Mouse (Mus musculus) heart, embryonic 13.5 days (tissue): ENCODE data around the gene Shbg. TPM values are rescaled to one million over a fixed set of nuclear protein-coding genes. Genes with fewer than 3 reads are reported as not detected.

ENCODE experiments used
- ATAC-seq: fragments of 200-750 bp; cut with Nextera tagmentation; 2 replicates; pipeline ENCODE4 v1.8.0; 2017; ENCODE audit warnings: moderate TSS enrichment; ENCODE audit not compliant: insufficient number of reproducible peaks, low FRiP score, low TSS enrichment; ENCODE audit errors: extremely low read depth
- H3K27ac ChIP-seq: fragments of 300-500 bp; sonication (generic); replicated peaks from 2 replicates; pipeline ENCODE4 v1.5.1; 2015; ENCODE audit warnings: moderate library complexity, mild to moderate bottlenecking, inconsistent platforms
- H3K27me3 ChIP-seq: fragments of 300-500 bp; sonication (generic); replicated peaks from 2 replicates; pipeline ENCODE4 v1.6.1; 2015; ENCODE audit warnings: mild to moderate bottlenecking, inconsistent platforms
- H3K36me3 ChIP-seq: fragments of 300-500 bp; sonication (generic); 2 replicates; pipeline ENCODE4 v1.6.1; 2015; ENCODE audit warnings: mild to moderate bottlenecking, inconsistent platforms
- H3K4me1 ChIP-seq: fragments of 300-500 bp; sonication (generic); 2 replicates; pipeline ENCODE4 v1.6.1; 2015; ENCODE audit warnings: inconsistent platforms
- H3K4me2 ChIP-seq: fragments of 300-500 bp; sonication (generic); 2 replicates; pipeline ENCODE4 v1.6.1; 2015; ENCODE audit warnings: inconsistent platforms, mild to moderate bottlenecking, moderate library complexity
- H3K4me3 ChIP-seq: fragments of 300-500 bp; sonication (generic); 2 replicates; pipeline ENCODE4 v1.5.1; 2015; ENCODE audit warnings: moderate library complexity, mild to moderate bottlenecking, inconsistent platforms
- H3K9ac ChIP-seq: fragments of 300-500 bp; sonication (generic); 2 replicates; pipeline ENCODE4 v1.6.1; 2015; ENCODE audit warnings: inconsistent platforms, mild to moderate bottlenecking, moderate library complexity
- H3K9me3 ChIP-seq: fragments of 300-500 bp; sonication (generic); 2 replicates; pipeline ENCODE4 v1.6.1; 2016; ENCODE audit warnings: inconsistent platforms
- WGBS: fragments of 180-500 bp; shearing (Covaris S2); methylation state at CpG from one replicate; pipeline ENCODE4 v1.1.7; 2015; ENCODE audit warnings: mixed read lengths; 5-methylcytosine and 5-hydroxymethylcytosine counted together
- polyA plus RNA-seq: library from polyadenylated mRNA; unstranded; fragments of >200 nt; fragmentation: Nextera tagmentation; extraction: Ambion mirVana; gene quantifications from 2 replicates; pipeline ENCODE4 v1.2.1, GENCODE M21; 2015

Shbg gene
- polyA plus RNA-seq, 1 experiment from 2014 or later, result 0.23 TPM

DNA sequence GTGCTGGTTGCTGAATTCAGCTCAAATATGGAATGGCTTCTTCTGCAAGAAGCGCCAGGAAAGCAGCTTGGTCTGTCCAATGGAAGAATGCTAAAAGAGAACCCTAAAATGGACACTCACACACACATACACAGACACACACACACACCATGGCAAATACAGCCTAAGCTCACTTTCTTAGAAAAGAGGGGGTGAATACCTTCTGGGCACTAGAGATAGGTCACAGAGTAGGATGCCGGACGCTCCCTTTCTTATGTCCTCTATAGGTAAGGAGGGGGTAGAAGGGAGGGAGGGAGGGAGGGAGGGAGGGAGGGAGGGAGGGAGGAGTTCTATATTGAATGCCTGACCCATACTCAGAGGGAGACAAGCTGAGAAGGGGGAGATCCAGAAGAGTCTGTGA is 9.2 kb downstream of the Shbg start:
- ATAC-seq, result no peak
- Histone ChIP-seq H3K4me2 (no peak overlapping the region), H3K36me3 (no peaks in the 10 kb centered on the region), H3K27me3 (no peaks in the 10 kb centered on the region), H3K27ac (no peak overlapping the region), H3K4me3 (no peak overlapping the region), H3K9ac (no peak overlapping the region), H3K9me3 (no peaks in the 10 kb centered on the region), H3K4me1 (peaks cover 32% of the 10 kb centered on the region)
- 73% methylated on average over 3 of the region's 3 CpGs for WGBS

DNA sequence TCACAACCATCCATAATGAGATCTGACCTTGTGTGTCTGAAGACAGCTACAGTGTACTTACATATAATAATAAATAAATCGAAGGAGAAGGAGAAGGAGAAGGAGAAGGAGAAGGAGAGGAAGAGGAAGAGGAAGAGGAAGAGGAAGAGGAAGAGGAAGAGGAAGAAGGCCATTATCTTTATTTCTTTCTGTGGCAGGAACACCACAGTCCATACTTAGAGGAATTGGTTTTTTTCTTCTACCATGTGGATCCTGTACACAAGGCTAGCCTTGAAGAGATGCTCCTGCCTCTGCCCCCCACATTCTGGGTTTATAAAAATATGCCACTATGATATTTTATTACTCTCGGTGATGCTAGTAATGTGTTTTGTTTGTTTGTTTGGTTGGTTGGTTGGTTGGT is 10.9 kb downstream of the Shbg start:
- WGBS, result 76% methylated on average over 2 of the region's 2 CpGs
- no peak overlapping the region for H3K4me2 ChIP-seq

DNA sequence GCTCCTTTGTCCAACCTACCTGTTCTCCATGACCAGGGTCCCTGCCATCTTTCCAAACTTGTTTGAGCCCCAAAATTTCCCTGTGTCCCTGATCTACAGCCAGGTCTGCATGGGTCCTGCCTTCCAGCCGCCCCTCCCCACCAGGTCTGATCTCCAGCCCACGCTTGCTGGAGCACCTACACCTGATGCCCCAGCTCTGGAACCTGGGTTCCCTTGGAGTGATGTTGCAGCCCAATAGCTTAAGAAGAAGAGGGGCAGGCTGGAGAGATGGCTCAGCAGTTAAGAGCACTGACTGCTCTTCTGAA is 11.3 kb downstream of the Shbg start:
- WGBS, result 67% methylated on average over 2 of the region's 2 CpGs
- Histone ChIP-seq H3K9ac (peak overlapping the region; percentile 75), H3K36me3 (peaks cover 3% of the 10 kb centered on the region; the same call in 1 of the 2 replicates), H3K9me3 (no peaks in the 10 kb centered on the region), H3K27ac (peak overlapping the region; percentile 50; the same call in 1 of the 2 replicates), H3K4me1 (peaks cover 49% of the 10 kb centered on the region), H3K4me2 (peak overlapping the region; percentile 99), H3K4me3 (peak overlapping the region; percentile 75), H3K27me3 (no peaks in the 10 kb centered on the region)
- no peak for ATAC-seq

More for the DNA sequence above, 10.9 kb downstream of the Shbg start:
- no peak overlapping the region for H3K27ac ChIP-seq
- no peaks in the 10 kb centered on the region for H3K9me3 ChIP-seq
- peaks cover 45% of the 10 kb centered on the region for H3K4me1 ChIP-seq
- no peak overlapping the region for H3K4me3 ChIP-seq
- peaks cover 3% of the 10 kb centered on the region; the same call in 1 of the 2 replicates for H3K36me3 ChIP-seq
- H3K9ac ChIP-seq, result no peak overlapping the region
- H3K27me3 ChIP-seq, result no peaks in the 10 kb centered on the region
- no peak for ATAC-seq

DNA sequence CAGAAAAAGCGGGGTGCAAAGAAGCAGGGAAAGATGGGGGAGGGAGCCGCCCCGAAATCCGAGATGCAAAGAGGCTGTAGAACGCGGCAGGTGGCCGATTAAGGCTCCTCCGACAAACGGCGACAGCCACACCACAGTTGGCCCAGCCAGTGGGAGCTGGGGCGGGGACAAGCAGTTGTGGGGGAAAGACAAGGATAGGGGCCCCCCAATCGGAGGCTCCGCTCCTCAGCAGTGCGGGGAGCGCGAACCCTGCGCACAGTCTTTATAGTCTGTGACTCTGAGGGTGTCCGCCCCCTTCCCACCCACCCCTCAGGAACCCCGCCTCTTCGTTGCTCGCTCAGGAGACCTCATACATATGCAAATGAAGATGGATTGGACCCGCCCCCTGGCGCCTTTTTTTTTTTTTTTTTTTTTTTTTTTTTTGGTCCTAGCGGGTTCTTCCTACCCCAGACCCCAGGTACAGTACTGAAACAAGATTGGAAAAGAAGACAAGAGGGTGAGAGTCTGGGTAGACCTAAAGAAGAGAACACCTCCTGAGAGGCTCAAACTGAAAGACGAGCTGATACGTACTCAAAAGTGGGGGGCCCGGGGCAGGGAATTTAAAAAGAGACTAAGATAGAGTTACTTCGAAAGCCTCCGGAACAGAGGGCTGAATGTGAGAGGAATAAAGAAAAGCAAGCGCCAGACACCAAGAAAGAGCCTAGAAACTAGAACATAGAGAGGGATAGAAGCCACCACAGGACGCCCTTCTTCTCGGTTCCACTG is 11.8 kb downstream of the Shbg start, which contains the start of gene Atp1b2:
Gene Atp1b2, minus strand, starts transcription at position 217 of the 765 bp plus-strand sequence.
- WGBS, result 2% methylated on average over 32 of the region's 32 CpGs
- peak within 1 kb of the TSS; percentile 99 for H3K4me2 ChIP-seq
- no peaks in the 10 kb centered on the region for H3K27me3 ChIP-seq
- peak within 1 kb of the TSS; percentile 75 for H3K4me3 ChIP-seq
- peaks cover 52% of the 10 kb centered on the region for H3K4me1 ChIP-seq
- peak within 1 kb of the TSS; percentile 84 for H3K27ac ChIP-seq
- peak within 1 kb of the TSS; percentile 92 for H3K9ac ChIP-seq
- H3K36me3 ChIP-seq, result peaks cover 3% of the 10 kb centered on the region; the same call in 1 of the 2 replicates
- ATAC-seq, result peak; percentile 82
- H3K9me3 ChIP-seq, result no peaks in the 10 kb centered on the region

DNA sequence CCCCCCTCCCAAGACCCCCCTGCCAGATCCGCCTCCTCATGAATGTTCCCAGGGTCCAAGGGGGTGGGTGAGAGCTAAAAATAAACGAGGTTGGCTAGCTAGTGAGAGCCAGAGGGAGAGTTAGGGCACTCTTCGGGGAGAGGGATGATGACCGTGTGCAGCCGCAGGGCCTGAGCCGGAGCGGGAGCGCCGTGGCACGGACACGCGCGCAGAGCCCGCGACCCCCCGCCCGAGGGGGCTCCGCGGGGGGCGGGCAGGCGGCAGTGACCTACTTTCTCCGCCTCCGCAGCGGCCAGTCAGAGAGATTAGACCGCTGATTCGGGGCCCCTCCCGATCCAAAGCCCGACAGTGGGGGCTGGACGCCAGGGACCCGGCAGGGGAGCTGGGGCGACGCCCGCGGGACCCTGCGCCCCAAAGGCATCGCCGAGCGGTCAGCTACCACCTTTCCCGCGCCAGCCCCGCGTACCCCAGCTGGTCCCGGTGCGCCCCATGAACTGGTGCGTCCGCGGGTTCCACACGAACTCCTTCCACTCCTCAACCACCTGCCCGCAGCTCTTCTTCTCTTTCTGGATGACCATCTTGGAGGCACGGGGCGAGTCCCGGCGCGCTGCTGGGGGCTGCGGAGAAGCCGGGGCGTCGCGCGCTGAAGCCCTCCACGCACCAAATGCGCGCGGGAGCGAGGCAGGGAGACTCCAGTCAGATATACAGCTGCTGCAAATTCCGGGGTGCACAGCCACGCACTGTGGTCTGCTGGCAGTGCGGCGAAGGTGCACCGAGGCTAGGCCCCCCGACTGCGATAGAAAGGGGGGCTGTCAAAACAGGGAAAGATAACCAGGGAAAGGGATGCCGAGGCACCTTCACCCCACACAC is 12.7 kb downstream of the Shbg start:
- WGBS, result under 1% methylated on average over 71 of the region's 73 CpGs

GRCm38 (mm10) chr11:69604347-69604746 is 13.4 kb downstream of the Shbg start:
- H3K27ac ChIP-seq, result peak overlapping the region; percentile 84
- 53% methylated on average over 3 of the region's 3 CpGs for WGBS
- no peaks in the 10 kb centered on the region for H3K9me3 ChIP-seq
- peak overlapping the region; percentile 99 for H3K4me2 ChIP-seq
- H3K27me3 ChIP-seq, result no peaks in the 10 kb centered on the region
- peak overlapping the region; percentile 92 for H3K9ac ChIP-seq
- H3K36me3 ChIP-seq, result peaks cover 3% of the 10 kb centered on the region; the same call in 1 of the 2 replicates
- no peak for ATAC-seq
- H3K4me1 ChIP-seq, result peaks cover 64% of the 10 kb centered on the region
- peak overlapping the region; percentile 75 for H3K4me3 ChIP-seq

More for the DNA sequence above, 12.7 kb downstream of the Shbg start:
- H3K4me3 ChIP-seq, result peak overlapping the region; percentile 75
- peak overlapping the region; percentile 84 for H3K27ac ChIP-seq
- H3K27me3 ChIP-seq, result no peaks in the 10 kb centered on the region
- peaks cover 57% of the 10 kb centered on the region for H3K4me1 ChIP-seq
- peak overlapping the region; percentile 99 for H3K4me2 ChIP-seq
- peak overlapping the region; percentile 92 for H3K9ac ChIP-seq
- peaks cover 3% of the 10 kb centered on the region; the same call in 1 of the 2 replicates for H3K36me3 ChIP-seq
- ATAC-seq, result no peak; the same call in 1 of the 2 replicates
- H3K9me3 ChIP-seq, result no peaks in the 10 kb centered on the region

- Histone ChIP-seq H3K4me1 (peaks cover 69% of the 10 kb centered on the region), H3K9me3 (no peaks in the 10 kb centered on the region), H3K27ac (peak overlapping the region; percentile 84), H3K4me2 (peak overlapping the region; percentile 99), H3K4me3 (no peak overlapping the region; the same call in 1 of the 2 replicates), H3K27me3 (no peaks in the 10 kb centered on the region), H3K36me3 (peaks cover 3% of the 10 kb centered on the region; the same call in 1 of the 2 replicates), H3K9ac (0 out of 2 replicates have a peak overlapping the region, but pooled peaks have one; percentile 92)
- WGBS, result 60% methylated on average over 8 of the region's 8 CpGs
- ATAC-seq, result no peak
Measured at GRCm38 (mm10) chr11:69603516-69603915, 14.2 kb downstream of the Shbg start.

GRCm38 (mm10) chr11:69601768-69602167 is 15.9 kb downstream of the Shbg start:
- Histone ChIP-seq H3K27me3 (no peaks in the 10 kb centered on the region), H3K4me1 (peaks cover 69% of the 10 kb centered on the region), H3K4me2 (no peak overlapping the region), H3K27ac (peak overlapping the region; percentile 85), H3K9ac (no peak overlapping the region), H3K9me3 (no peaks in the 10 kb centered on the region), H3K4me3 (no peak overlapping the region), H3K36me3 (peaks cover 3% of the 10 kb centered on the region; the same call in 1 of the 2 replicates)
- ATAC-seq, result no peak
- 32% methylated on average over 3 of the region's 3 CpGs for WGBS

- H3K4me1 ChIP-seq, result peaks cover 63% of the 10 kb centered on the region
- H3K4me2 ChIP-seq, result peak overlapping the region; percentile 47
- H3K36me3 ChIP-seq, result peaks cover 12% of the 10 kb centered on the region
- peak overlapping the region; percentile 45; the same call in 1 of the 2 replicates for H3K9ac ChIP-seq
- WGBS, result 10% methylated on average over 6 of the region's 6 CpGs
- no peaks in the 10 kb centered on the region for H3K9me3 ChIP-seq
- no peaks in the 10 kb centered on the region for H3K27me3 ChIP-seq
- peak overlapping the region; percentile 8; the same call in 1 of the 2 replicates for H3K4me3 ChIP-seq
- peak overlapping the region; percentile 85 for H3K27ac ChIP-seq
- ATAC-seq, result peak; percentile 39; the same call in 1 of the 2 replicates
Measured at GRCm38 (mm10) chr11:69600098-69600497, 17.6 kb downstream of the Shbg start.

- peaks cover 56% of the 10 kb centered on the region for H3K4me1 ChIP-seq
- H3K27ac ChIP-seq, result peak overlapping the region; percentile 85
- no peaks in the 10 kb centered on the region for H3K27me3 ChIP-seq
- peaks cover 18% of the 10 kb centered on the region for H3K36me3 ChIP-seq
- 16% methylated on average over 9 of the region's 9 CpGs for WGBS
- peak overlapping the region; percentile 47 for H3K4me2 ChIP-seq
- no peaks in the 10 kb centered on the region for H3K9me3 ChIP-seq
- H3K9ac ChIP-seq, result peak overlapping the region; percentile 45; the same call in 1 of the 2 replicates
- ATAC-seq, result no peak
- H3K4me3 ChIP-seq, result no peak overlapping the region
Measured at GRCm38 (mm10) chr11:69599436-69599835, 18.3 kb downstream of the Shbg start.

- Histone ChIP-seq H3K36me3 (peaks cover 55% of the 10 kb centered on the region), H3K27ac (no peak overlapping the region), H3K9ac (no peak overlapping the region), H3K4me3 (no peak overlapping the region), H3K27me3 (no peaks in the 10 kb centered on the region), H3K9me3 (no peaks in the 10 kb centered on the region), H3K4me2 (no peak overlapping the region), H3K4me1 (peaks cover 10% of the 10 kb centered on the region)
- 96% methylated on average over 6 of the region's 6 CpGs for WGBS
- no peak for ATAC-seq
Measured at GRCm38 (mm10) chr11:69594853-69595252, 22.9 kb downstream of the Shbg start.
